Mouse (Mus musculus) left cerebral cortex, adult 8-10 months (tissue): Measurements from ENCODE around the gene Rars. TPM values are rescaled to one million over a fixed set of nuclear protein-coding genes. Genes with fewer than 3 reads are reported as not detected.
A peak's percentile ranks its signal among the peaks of the same experiment; 100 is the strongest.
"Not testable (repeated sequence)": the region's sequence is repeated elsewhere in the genome, so short reads cannot be mapped to it uniquely, and the experiment has no call there.

Experiments used
- DNase-seq, 2 experiments: peaks; one replicate each; pipeline ENCODE4 v3.0.0; 2022; ENCODE audit warnings: low spot score in 2 of 2
- total RNA-seq, 4 experiments: library from RNA; stranded (reverse); gene quantifications; 2 replicates each; pipeline ENCODE4 v1.2.4; 2022

Rars gene
- total RNA-seq = 10 to 100 TPM; 41.5 to 51.4 (median 50.0) TPM

DNA sequence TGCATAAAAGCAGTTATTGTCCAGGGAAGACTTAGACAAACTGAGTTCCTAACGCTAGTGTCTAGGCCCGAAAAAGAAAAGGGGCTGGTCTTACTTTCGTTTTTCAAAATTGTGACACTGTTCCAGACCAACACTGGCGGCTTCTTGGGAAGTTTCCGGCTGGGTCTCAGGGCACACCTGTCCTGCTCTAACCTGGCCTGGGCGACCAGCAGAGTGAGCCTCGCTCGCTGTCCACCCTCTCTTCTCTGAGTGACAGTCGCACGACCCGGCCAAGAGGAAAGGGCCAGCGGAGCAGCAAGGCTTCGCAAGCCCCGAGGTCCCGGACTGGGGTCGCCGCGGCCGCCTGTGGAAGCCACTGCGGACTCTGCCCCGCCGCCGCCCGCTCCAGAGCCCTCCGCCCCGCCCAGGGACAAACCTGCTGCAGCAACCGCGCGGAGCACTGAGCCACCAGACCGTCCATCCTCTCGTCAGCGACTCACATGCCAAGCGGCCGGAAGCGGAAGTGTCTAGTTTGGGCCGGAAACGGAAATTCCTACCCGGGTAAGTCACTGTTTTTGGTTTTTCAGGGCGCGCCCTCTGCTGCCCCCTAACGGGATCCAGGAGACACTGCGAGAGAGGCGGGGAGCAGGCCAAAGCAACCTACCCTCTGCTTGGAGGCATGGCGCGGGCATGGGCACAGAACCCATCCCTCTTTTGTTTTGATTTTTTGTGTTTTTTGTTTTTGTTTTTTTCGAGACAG, at the start of gene Rars:
TSS of gene Rars (minus strand) at position 485 of the 739 bp plus-strand sequence.
- DNase-seq = peak; percentile 78 to 85

DNA sequence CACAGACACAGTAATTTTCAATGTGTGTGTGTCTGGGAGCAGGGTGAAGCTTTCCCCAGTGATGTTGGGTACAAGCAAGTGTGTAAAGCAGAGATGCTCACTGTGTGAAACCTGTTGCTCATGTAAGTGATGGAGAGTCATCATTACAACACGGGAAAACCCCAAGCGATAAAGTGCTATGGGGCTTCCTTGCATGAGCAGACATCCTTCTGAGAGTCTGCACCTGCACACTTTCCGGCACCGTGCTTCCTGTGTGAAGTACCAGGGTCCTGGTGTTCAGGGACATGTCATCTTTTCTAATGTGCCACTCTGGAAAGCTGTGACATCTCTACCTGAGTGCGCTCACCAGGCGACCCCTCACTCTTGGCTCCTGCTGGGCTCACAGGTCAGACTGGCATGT, 48.5 kb upstream of the Rars start:
- no peak for DNase-seq

DNA sequence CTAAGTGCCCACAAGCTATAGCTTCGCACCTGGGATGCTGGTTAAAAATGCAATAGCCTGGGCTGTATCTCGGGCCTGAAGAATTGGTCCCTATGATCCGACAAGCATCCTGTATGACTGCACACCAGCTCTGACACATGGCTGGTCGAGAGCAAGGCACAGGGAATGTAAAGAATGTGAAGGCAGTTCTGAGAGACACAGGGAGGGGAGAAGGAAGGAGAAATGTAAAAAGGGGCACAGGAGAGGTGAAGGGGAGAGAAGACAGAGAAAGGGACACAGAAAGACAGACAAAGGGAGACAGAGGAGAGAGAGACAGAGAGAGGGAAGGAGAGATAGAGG, 44.2 kb upstream of the Rars start:
- DNase-seq = no peak

DNA sequence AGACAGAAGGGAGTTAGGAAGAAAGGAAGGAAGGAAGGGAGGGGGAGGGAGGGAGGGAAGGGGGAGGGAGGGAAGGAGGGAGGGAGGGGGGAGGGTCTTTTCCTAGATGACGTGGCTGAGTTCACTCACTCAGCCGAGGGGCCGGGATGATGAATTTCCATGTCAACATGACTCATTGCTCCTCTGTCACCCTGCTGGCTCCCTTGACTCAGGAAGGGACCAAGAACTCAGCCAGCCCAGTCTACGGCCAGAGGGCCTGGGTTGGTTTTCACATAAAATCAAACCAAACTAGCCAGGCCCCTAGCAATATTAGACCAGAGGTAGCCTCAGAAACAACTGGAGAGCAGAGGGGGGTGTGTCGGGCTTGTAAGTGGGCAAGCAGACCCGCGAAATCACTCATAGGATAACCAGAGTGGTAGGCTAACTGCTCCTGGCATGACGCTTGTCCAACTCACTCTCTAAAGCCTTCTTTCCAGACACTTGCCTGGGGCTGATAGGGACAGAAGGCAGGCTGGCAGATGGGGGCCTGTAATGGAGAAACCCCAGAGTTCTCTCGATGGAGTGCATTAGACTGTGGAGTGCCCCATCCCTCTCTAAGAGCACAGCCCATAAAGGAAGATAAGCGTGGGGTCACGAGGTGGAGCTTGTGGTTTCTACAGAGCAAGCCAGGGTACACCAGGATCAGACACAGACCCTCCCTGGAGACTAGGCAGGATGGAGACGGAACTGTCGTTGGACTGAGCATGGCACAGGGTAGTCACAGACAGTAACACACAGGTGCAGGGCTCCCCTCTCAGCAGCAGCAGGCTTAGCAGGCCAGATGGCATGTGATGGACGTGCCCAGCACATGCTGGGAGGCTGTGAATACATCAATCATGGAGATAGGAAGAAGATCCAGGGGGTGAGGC, 43.6 kb upstream of the Rars start:
- no peak for DNase-seq

DNA sequence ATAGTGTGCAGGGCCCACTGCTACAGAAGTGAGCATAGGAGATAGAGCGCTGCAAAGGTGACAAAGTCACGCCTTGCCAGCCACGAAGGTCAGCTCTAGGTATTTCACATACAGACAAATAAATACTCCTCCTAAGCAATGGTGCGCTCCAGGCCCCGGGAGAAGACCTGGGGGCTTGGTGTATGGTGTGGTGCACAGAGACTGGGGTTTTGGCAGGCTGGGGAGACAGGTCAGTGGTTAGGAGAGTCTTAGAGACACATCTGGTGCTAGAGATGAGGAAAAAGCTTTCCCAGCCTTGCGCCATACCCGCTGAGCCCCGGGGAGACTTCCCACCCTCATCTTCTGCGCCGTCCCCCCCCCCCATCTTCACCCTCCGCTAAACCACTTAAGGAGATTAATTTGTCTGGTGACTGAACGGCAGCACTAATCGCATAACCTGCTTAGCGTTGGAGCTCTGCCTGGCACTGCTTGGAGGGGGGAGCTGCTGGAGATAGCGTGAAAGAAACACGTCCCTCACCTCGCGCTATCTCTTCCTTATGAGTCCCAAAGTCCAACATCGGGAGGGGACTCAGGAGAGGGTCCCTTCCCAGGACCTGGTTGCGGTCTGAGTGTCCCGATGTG, 39.4 kb upstream of the Rars start:
- DNase-seq = no peak

DNA sequence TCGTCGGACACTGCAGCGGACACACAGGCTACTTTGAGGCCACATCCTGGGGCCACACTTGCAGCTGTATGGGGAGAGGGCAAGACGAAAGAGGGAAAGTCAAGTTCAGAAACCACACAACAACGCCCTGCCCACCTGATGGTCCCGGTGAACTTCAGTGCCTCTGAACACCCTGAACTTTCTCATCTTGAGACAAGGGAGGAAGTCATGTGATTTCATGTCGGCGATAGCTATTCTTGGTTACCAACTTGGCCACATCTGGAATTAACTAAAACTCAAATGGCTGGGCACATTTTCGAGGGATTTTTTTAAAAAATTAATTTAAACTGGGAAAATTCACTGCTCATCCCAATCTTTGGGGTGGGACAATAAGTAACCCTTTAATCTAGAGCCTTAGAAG, 36.7 kb upstream of the Rars start:
- DNase-seq = no peak

DNA sequence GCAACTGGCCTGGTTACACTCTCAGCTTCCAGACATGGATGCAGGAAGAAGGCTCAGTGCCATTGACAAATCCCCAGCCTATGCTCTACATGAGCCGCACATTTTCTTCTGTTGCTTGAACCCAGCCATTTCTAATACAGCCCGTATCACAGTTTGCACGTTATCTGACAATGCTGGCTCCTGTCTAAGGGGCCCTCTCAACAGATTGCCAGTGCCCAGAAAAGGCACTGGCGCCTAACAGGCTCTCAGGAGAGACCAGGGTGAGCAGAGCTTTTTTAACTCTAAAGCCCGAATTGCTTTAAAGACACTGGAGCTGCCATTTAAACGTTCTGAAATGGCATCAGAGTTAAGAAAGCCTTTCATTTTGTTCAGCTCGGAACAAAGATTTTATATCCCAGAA, 31.8 kb upstream of the Rars start:
- DNase-seq = no peak

DNA sequence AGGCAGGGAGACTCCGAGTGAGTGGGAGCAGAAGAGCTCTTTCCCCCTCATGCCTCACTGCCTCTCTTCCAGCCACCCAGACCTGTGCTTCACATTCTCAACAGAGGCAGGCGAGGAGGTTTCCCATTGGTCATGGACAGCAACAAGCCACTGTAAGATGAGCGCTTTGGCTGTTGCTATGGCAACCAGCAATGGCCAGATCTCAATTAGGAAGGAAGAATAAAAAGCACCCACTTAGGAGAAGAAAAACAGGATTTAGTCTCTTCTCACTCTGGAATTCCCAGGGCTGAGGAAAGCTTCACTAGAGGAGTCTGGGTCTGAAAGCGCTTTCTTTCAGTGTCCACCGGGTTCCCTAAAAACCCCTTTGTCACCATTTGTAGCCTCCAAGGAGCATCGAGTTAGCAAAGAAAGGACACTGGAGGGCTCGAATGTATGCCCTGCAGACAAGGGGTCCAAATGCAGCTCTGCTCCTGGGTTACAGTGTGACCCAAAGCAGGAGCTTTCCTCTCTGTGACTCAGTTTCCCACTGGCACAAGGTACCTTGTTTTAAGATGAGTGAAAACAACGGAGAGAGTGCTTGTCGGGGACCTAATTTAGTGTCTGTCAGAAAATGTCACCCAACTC, 30.8 kb upstream of the Rars start:
- DNase-seq = peak in 1 of 2 experiments; percentile 89

DNA sequence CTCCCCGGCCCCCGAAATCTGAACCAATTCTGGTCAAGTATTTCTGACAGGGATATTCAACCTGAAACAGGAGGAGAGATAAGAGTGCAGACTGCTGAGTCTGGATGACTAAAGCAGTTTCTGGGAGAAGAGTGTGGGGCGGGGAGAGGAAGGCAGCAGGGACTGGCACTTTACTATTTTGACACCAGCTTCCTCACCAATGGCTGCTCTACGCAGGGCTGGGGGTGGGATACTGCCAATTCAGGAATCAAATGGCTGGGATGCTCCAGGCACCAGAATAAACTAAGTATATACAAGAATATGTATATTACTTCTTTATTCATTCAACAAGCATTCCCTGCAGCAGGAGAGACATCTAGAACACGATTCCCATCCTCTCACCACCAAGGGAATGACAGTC, 29.3 kb upstream of the Rars start:
- no peak for DNase-seq

DNA sequence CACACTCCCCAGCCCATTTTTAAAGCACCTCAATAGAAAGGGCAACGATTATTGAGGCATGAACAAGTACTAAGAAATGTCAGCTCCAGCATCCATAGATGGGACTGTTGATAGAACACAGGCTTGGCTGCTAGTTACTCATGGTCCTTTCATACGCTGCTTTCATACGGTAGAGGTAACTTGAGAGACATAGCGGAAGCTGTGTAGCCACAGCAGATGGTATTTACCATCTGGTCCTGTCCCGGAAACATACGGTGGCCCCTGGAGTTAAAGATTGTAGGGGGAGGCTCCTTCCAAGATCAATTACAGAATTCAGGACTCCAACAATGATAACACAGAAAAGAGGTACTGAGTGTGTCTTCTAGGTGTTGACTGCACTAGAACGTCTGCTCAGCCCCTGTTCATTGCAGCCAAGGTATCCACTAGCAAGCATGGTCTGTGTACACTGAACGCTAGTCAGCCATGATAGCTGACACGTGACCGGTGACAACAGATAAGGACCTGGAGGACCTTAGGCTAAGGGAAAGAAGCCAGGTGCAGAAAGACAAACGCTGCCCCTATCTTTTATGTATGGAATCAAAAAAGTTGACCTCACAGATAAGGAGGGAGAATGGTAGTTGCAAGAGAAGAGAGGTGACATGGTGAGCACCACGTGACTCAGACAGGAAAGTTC, 23.2 kb upstream of the Rars start:
- no peak for DNase-seq

DNA sequence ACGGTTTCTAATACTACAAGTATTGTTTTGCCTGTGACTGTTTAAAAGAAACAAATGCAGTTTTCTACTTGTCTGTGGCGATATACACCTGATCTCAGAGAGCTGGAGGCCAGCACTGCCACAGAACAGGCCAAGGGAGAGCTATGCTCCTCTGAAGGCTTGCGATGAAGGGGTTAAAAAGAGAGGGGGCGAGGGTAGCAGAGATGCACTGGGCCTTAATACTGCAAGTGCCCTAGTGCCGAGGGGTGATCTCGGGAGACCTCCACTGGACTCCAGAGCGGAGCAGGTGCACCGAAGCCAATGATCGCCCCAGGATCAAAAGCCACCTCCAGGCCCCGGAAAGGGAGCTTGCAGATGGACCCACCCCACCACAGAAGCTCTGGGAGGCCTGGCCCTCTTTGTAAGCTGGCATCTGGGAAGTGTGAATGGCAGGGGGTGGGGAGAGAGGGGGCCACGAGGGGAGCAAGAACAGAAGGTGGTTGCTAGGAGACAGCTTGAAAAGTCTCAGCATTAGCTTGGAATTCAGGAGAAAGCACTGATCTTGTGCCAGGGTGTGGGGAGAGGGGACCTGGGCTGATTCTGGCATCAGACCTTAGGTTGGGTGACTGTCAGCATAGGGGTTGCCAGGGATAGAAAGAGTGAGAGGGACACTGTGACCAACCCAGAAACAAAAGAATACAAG, 22.2 kb upstream of the Rars start:
- DNase-seq = peak; percentile 32 to 52

DNA sequence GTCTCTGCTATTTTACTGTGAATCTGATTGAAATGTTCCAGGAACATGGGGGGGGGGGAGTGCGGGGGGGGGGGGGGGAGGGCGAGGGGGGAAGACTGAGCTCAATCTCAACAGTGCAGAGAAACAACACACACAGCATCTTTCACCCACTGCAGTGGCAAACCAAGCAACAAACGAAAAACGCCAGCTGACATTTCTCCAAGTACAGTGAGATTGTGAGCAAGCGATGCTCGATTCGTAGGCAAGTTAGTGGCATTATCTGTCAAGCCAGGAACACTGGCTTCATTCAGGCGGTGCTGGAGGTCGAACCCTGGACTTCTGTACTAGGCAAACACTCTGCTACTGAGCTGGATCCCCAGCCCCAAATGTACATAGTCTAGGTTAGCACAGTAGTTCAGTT, 21.3 kb upstream of the Rars start:
- no peak for DNase-seq

DNA sequence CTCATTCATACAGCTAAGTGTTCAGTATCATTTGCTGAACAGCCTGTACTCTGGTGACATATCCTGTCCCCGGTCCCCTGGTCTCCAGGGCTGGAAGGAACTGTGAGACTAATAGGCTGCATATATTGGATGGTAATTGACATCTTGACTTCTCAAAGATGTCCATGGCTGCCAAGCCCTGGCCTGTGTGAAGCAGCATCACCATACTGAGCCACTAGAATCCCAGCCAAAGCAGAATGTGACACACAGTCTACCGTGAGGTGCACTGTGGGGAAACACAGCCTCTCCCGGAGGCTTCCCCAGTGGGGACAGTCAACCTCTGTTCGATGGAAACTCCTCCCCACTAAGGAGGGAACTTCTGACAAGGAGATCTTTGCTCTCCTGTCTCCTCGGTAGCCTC, 20.6 kb upstream of the Rars start:
- DNase-seq = no peak

DNA sequence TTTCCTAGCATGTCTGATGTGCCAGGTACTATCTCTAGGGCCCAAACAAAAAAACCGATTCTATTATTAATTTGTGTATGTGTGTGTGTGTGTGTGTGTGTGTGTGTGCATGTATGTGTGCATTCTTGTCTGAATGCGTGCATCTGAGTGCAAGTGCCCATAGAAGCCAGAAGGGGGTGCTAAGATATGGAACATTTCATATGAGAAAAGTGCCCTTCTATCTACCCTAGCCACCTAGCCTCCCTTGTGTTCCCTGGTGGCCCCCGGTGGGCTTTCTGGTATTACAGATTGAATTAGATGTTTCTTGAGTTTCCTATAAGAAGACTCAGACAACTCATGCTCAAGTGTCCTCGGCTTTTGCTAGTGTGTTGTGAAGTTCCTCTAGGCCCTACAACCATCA, 19.3 kb upstream of the Rars start:
- no peak for DNase-seq

DNA sequence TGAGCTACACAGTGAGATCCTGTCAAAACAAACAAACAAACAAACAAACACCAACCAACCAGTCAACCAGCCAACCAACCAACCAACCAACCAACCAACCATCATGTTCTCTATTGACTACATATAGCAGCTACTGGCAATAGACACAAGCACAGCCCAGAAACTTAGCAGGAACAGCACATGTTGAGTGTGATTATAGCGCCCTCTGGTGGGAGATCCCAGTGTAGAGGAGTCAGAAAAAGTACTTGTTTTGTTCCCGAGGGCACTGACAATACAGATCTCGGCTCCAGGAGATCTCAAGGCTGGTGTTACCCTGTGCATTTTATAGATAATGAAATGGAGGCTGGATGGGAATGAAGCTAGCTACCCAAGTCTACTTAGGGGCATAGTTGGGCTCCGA, 18.4 kb upstream of the Rars start:
- no peak for DNase-seq

DNA sequence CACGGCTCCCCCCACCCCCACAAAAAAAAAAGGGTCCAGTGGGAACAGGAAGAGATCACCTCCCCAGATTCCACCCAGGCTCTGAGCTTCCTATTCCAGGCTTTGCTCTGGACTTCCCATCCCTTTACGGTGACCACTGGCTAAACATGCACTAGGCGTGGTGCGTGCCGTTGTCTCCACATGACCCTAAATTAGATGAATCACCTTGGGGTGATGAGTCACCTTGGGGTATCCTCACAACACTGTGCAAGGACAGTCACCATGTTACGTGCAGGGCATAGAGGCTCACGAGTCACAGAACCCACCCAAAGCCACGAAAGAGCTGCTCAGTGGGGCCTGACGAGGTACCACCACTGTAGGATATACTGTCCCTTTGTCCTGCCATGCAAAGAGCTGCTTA, 10.0 kb upstream of the Rars start:
- no peak for DNase-seq

DNA sequence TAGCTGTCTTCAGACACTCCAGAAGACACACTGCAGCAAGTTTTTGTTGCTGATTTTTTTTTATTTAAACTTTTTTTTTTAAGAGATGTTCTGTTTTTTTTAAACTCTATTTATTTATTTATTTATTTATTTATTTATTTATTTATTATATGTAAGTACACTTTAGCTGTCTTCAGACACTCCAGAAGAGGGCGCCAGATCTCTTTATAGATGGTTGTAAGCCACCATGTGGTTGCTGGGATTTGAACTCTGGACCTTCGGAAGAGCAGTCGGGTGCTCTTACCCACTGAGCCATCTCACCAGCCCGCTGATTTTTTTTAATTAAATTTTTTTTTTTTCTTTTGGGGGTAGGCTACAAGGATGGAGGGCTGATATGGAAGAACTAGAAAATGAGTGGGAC, 8.3 kb upstream of the Rars start:
- not testable (repeated sequence) for DNase-seq

DNA sequence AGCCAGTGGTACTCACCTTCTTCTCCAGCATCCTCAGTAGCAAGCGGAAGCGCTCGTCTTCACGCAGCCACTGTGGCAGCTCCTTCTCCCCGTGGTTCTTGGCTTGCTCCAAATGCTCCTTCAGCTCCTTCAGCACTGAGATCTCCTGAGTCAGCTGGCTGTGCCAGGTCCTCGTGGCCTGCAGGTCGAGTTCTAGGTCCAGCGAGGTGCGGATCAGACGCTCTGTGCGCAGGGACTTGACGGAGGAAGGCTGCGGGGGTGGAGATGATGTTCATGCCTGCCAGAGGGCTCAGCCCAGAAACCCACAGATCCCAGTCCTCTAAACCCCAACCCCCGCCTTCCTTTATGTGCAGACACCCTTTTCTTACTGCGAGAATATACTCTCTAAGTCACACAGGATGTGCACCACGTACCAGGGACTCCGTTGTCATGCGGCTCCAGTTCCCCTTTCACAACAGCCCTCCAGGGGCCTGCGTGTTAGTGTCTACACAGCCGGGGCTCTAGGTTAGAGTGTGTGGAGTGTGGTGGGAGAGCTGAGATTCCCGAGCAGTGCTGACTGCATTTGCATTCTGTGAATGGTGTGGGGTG, 7.5 kb upstream of the Rars start:
- DNase-seq = no peak

DNA sequence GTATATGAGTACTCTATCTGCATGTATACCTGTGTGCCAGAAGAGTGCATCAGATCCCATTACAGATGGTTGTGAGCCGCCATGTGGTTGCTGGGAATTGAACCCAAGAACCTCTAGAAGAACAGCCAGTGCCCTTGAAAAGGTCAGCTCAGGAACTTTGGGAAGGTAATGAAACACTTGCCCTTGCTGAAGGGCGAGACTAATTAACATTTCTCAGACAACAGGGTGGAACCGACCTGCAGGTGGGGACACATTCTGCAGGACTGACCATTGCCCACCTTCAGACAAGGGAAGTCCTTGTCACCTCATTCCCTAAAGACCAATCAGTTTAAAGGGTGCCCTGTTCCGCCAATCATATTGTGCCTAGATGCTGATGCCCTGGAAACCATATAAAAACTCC, 6.5 kb upstream of the Rars start:
- not testable (repeated sequence) for DNase-seq

DNA sequence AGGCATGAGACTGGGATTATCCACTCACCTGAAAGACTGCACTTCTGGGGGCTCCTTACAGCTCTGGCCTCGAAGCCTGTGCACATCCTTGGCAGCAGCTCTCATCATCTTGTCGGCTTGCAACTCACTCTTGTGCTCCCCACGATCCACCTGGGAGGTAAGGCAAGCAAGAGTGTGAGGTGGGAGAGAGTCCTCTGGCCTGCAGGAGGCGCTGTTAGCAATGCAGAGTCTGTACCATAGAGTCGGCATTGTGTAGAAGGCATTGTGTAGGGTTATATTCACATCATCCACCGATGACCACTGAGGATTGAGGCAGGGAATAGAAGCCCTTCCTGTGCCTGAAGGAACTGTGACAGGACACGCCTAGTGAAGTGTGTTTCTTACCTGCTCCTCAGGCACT, 6.0 kb upstream of the Rars start:
- no peak for DNase-seq
